Mouse (Mus musculus) forebrain, embryonic 14.5 days (tissue): Measurements from ENCODE around the gene Lck. TPM values are rescaled to one million over a fixed set of nuclear protein-coding genes. Genes with fewer than 3 reads are reported as not detected.
A peak's percentile ranks its signal among the peaks of the same experiment; 100 is the strongest.

Source experiments
- ATAC-seq: fragments of 200-750 bp; cut with Nextera tagmentation; 2 replicates; pipeline ENCODE4 v1.8.0; 2017; ENCODE audit warnings: mild to moderate bottlenecking, moderate library complexity
- DNase-seq: peaks from one replicate; pipeline ENCODE4 v3.0.0-alpha.2; 2015; ENCODE audit warnings: low spot score
- H3K27ac ChIP-seq: fragments of 300-500 bp; sonication (generic); 2 replicates; pipeline ENCODE4 v1.5.1; 2014; ENCODE audit warnings: low read depth, mild to moderate bottlenecking, control low read depth, low read length, moderate library complexity
- H3K27me3 ChIP-seq: fragments of 300-500 bp; sonication (generic); replicated peaks from 2 replicates; pipeline ENCODE4 v1.6.1; 2014; ENCODE audit warnings: low read length, control low read depth, mixed read lengths; ENCODE audit not compliant: control insufficient read depth, insufficient read depth
- H3K36me3 ChIP-seq: fragments of 300-500 bp; sonication (generic); 2 replicates; pipeline ENCODE4 v1.6.1; 2014; ENCODE audit warnings: low read length, control low read depth; ENCODE audit not compliant: control insufficient read depth, insufficient read depth
- H3K4me1 ChIP-seq: fragments of 300-500 bp; sonication (generic); 2 replicates; pipeline ENCODE4 v1.6.1; 2014; ENCODE audit warnings: antibody characterized with exemption, low read length, control low read depth; ENCODE audit not compliant: control insufficient read depth, insufficient read depth
- H3K4me2 ChIP-seq: fragments of 300-500 bp; sonication (generic); 2 replicates; pipeline ENCODE4 v1.6.1; 2014; ENCODE audit warnings: mild to moderate bottlenecking, control low read depth, low read length
- H3K4me3 ChIP-seq: fragments of 300-500 bp; sonication (generic); 2 replicates; pipeline ENCODE4 v1.5.1; 2014; ENCODE audit warnings: low read depth, low read length, control low read depth
- H3K9ac ChIP-seq: fragments of 300-500 bp; sonication (generic); 2 replicates; pipeline ENCODE4 v1.6.1; 2014; ENCODE audit warnings: mild to moderate bottlenecking, low read length, control low read depth, moderate library complexity
- H3K9me3 ChIP-seq: fragments of 300-500 bp; sonication (generic); replicated peaks from 2 replicates; pipeline ENCODE4 v1.6.1; 2016; ENCODE audit warnings: low read length, control low read depth, mixed read lengths; ENCODE audit not compliant: control insufficient read depth
- WGBS: fragments of 180-500 bp; shearing (Covaris S2); extraction: QIAGEN DNeasy Blood & Tissue Kit; methylation state at CpG from one replicate; pipeline ENCODE4 v1.1.7; 2014; 5-methylcytosine and 5-hydroxymethylcytosine counted together
- polyA plus RNA-seq: library from polyadenylated mRNA; unstranded; fragments of >200 nt; fragmentation: Nextera tagmentation; extraction: Ambion mirVana; gene quantifications from 2 replicates; pipeline ENCODE4 v1.2.1, GENCODE M21; 2014

Lck gene
- polyA plus RNA-seq, 1 experiment from 2014 or later, result 8.2 TPM

- WGBS, result 97% methylated on average over 7 of the region's 7 CpGs
- H3K27me3 ChIP-seq, result no peaks in the 10 kb centered on the region
- ATAC-seq (no peak), DNase-seq (no peak)
- H3K9ac ChIP-seq, result no peak overlapping the region
- H3K9me3 ChIP-seq, result no peaks in the 10 kb centered on the region
- peaks cover 8% of the 10 kb centered on the region for H3K4me1 ChIP-seq
- no peak overlapping the region for H3K4me3 ChIP-seq
- H3K27ac ChIP-seq, result no peak overlapping the region
- no peak overlapping the region for H3K4me2 ChIP-seq
- peaks cover 17% of the 10 kb centered on the region; the same call in 1 of the 2 replicates for H3K36me3 ChIP-seq
These were observed 43.7 kb upstream of the Lck start for GRCm38 (mm10) chr4:129617121-129617641.

DNA sequence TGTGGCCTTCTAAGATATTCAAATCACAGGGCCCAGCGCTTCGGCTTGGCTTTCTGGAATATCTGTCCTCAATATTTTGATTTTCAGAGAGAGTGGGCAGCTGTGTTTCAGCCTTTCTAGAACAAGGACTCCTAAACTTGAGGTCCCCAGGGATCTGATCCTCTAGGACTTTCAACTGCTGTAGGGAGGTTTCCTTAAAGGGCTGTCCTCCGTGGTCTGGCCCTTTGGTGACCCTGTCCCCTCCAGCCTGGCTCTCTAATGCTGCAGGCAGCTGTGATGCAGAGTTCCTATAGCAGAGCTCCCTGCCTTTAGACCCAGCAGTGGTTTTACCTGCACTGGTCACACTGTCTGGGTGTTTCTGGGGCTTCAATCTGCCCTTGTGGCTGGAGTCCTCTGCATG lies 43.2 kb upstream of the Lck start:
- Histone ChIP-seq H3K27ac (no peak overlapping the region), H3K4me2 (no peak overlapping the region), H3K36me3 (peaks cover 17% of the 10 kb centered on the region; the same call in 1 of the 2 replicates), H3K27me3 (no peaks in the 10 kb centered on the region), H3K9me3 (no peaks in the 10 kb centered on the region), H3K4me3 (no peak overlapping the region), H3K4me1 (peaks cover 4% of the 10 kb centered on the region; the same call in 1 of the 2 replicates), H3K9ac (no peak overlapping the region)
- ATAC-seq (no peak), DNase-seq (no peak)
- WGBS, result 95% methylated on average over 3 of the region's 3 CpGs

DNA sequence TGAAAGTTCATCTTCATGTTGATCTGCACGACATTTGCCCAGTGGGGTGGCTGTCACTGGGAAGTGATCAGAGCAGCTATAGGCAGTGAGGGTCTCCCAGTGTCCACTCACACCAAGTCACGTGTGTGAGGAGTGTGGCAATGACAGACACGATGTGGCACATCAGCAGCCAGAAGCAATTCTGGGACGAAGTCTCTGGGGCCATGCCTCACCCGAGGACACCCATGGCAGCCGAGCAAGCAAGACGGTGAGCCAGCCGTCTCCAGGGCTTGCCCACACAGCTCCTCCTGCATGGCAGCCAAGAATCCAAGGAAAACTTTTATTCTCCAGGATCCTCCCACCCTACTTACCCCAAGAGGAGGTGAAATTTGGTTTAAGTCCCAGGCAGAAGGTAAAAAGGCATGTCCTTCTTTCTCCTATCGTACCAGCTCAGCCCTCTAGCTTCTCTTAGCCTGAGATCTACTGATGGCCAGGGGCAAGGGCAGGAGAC lies 42.4 kb upstream of the Lck start:
- DNase-seq, result no peak
- ATAC-seq, result no peak
- H3K9me3 ChIP-seq, result no peaks in the 10 kb centered on the region
- peaks cover 14% of the 10 kb centered on the region; the same call in 1 of the 2 replicates for H3K36me3 ChIP-seq
- H3K9ac ChIP-seq, result no peak overlapping the region
- H3K4me1 ChIP-seq, result peaks cover 4% of the 10 kb centered on the region; the same call in 1 of the 2 replicates
- no peak overlapping the region for H3K4me2 ChIP-seq
- no peak overlapping the region for H3K4me3 ChIP-seq
- H3K27ac ChIP-seq, result no peak overlapping the region
- 89% methylated on average over 9 of the region's 9 CpGs for WGBS
- H3K27me3 ChIP-seq, result no peaks in the 10 kb centered on the region

DNA sequence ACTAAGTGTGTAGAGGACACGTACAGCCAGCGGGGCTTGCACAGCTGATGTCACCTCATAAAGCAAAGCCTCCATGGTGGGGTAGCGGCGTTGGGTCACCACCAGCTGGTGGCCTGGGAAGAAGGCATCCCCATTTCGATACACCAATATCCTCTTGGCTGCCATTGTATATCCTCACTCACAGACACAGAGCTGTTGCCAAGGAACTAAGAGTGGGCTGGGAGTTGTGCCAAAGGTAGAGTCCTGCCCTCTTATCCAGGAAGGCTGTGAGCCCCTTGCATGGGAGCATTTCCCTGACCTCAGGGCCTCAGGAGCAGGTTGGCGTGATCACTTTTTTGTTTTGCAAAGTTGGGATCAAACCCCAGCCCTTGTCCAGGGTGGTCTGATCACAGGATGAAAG lies 40.7 kb upstream of the Lck start, which contains the start of gene Dcdc2b:
Dcdc2b (minus strand) TSS at position 165 of the 400 bp plus-strand sequence.
- Histone ChIP-seq H3K27me3 (no peaks in the 10 kb centered on the region), H3K9ac (no peak within 1 kb of the TSS), H3K4me1 (peaks cover 4% of the 10 kb centered on the region; the same call in 1 of the 2 replicates), H3K9me3 (no peaks in the 10 kb centered on the region), H3K4me2 (no peak within 1 kb of the TSS), H3K4me3 (no peak within 1 kb of the TSS), H3K36me3 (peaks cover 17% of the 10 kb centered on the region), H3K27ac (no peak within 1 kb of the TSS)
- WGBS, result 72% methylated on average over 6 of the region's 6 CpGs
- DNase-seq (peak; percentile 42), ATAC-seq (no peak)

- H3K4me1 ChIP-seq, result no peaks in the 10 kb centered on the region
- DNase-seq (no peak), ATAC-seq (no peak)
- H3K4me2 ChIP-seq, result no peak overlapping the region
- no peak overlapping the region for H3K9ac ChIP-seq
- WGBS, result 72% methylated on average over 4 of the region's 4 CpGs
- no peak overlapping the region for H3K4me3 ChIP-seq
- no peak overlapping the region for H3K27ac ChIP-seq
- H3K36me3 ChIP-seq, result peaks cover 32% of the 10 kb centered on the region
- H3K9me3 ChIP-seq, result no peaks in the 10 kb centered on the region
- H3K27me3 ChIP-seq, result no peaks in the 10 kb centered on the region
These were observed 37.0 kb upstream of the Lck start for GRCm38 (mm10) chr4:129610472-129610871.

GRCm38 (mm10) chr4:129610026-129610425 lies 36.6 kb upstream of the Lck start:
- DNase-seq (no peak), ATAC-seq (no peak)
- Histone ChIP-seq H3K4me2 (no peak overlapping the region), H3K4me3 (no peak overlapping the region), H3K36me3 (peaks cover 32% of the 10 kb centered on the region), H3K27me3 (no peaks in the 10 kb centered on the region), H3K27ac (no peak overlapping the region), H3K9ac (no peak overlapping the region), H3K4me1 (no peaks in the 10 kb centered on the region), H3K9me3 (no peaks in the 10 kb centered on the region)
- 87% methylated on average over 4 of the region's 4 CpGs for WGBS

DNA sequence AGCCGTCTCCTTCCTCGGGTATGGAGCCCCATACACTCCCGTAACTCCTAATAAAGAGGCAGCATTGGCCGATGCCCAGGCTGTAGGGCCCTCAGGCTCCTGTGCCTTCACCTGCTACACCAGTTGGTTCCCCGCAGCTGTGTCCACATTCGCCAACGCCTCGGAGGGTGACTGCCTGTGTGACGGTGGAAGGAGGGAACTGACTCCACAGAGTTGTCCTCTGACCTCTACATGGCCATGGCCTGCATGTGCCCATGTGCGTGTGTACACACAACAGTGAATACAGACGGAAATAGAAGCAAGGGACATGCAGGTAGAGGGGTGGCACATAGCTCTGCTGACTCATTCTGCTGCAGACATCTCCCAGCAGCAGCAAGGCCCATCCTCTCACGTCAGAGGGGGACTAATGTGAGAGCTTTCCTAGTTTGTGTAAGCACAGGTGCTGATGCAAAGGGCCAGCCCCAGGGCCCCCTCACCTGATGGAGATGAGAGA lies 35.7 kb upstream of the Lck start:
- H3K4me3 ChIP-seq, result no peak overlapping the region
- no peak for DNase-seq
- H3K9me3 ChIP-seq, result no peaks in the 10 kb centered on the region
- H3K27me3 ChIP-seq, result no peaks in the 10 kb centered on the region
- ATAC-seq, result peak; percentile 30; the same call in 1 of the 2 replicates
- peaks cover 38% of the 10 kb centered on the region for H3K36me3 ChIP-seq
- H3K9ac ChIP-seq, result no peak overlapping the region
- no peak overlapping the region for H3K27ac ChIP-seq
- 90% methylated on average over 12 of the region's 12 CpGs for WGBS
- H3K4me1 ChIP-seq, result no peaks in the 10 kb centered on the region
- H3K4me2 ChIP-seq, result no peak overlapping the region

- Histone ChIP-seq H3K9ac (peak overlapping the region; percentile 29; the same call in 1 of the 2 replicates), H3K4me3 (no peak overlapping the region), H3K27me3 (no peaks in the 10 kb centered on the region), H3K9me3 (no peaks in the 10 kb centered on the region), H3K4me2 (no peak overlapping the region), H3K27ac (0 out of 2 replicates have a peak overlapping the region, but pooled peaks have one; percentile 18), H3K4me1 (no peaks in the 10 kb centered on the region), H3K36me3 (peaks cover 45% of the 10 kb centered on the region)
- DNase-seq, result peak; percentile 93
- WGBS, result 42% methylated on average over 7 of the region's 7 CpGs
- peak; percentile 92 for ATAC-seq
These were observed 35.1 kb upstream of the Lck start for GRCm38 (mm10) chr4:129608426-129609025.
